Mouse (Mus musculus): ENCODE results near the gene Arl10. TPM values are rescaled to one million over a fixed set of nuclear protein-coding genes. Genes with fewer than 3 reads are reported as not detected.

Gene Arl10
- total RNA-seq (2021), result 10 to 100 TPM in 1 of 2 experiments, 1 to 10 TPM in 1; 9.6 to 11.3 TPM

DNA sequence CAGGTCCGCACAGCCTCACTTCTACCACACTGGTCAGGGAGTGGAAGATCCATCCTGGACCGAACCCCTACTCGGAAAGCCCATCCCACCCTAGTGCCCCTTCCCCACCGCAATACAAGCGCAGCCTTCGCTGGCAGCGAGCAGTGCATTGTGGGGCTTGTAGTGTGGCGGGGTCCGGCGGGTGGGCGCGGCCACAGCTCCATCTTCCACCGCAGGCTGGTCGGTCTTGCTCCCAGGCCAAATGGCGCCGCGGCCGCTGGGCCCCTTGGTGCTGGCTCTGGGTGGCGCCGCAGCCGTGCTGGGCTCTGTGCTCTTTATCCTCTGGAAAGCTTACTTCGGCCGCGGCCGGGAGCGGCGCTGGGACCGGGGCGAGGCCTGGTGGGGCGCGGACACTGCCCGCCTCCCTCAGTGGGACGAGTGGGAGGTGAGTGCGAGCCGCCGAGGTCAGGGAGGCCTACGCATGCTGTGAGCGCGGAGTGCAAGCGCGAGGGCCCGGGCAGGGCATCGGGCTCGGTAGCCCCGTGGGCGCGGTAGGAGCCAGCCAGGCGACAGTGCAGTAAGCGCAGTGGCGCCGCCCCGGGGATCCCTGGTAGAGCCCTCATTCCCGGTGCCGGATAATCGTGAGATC lies at the start of gene Arl10:
TSS of gene Arl10 (plus strand) at position 162 of the 628 bp plus-strand sequence.
- intact Hi-C loops (cut with DNase I), result loop anchor here (5.0 kb wide), 1 partner anchor 47 kb away; the partner anchor contains the start of gene Faf2
- peak; percentile 84 to 86 for DNase-seq

DNA sequence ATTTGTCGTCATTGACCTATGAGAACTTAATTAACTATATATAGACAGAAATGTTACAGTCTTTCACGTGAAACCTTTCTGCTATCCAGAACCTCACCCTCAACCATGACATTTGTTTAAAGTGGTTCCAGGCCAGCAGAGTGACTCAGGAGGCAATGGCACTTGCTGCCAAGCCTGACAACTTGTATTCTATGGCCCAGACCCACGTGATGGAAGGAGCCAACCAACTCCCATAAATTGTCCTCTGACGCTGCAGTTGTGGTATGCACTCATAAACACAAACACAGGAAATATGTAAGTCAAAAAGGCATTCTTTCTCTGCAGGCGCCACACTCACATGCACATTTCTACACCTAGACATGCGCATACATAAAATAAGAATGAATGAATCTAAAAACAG lies 47.7 kb upstream of the Arl10 start:
- DNase-seq, result no peak
- intact Hi-C loops (cut with DNase I), result no loop called here

DNA sequence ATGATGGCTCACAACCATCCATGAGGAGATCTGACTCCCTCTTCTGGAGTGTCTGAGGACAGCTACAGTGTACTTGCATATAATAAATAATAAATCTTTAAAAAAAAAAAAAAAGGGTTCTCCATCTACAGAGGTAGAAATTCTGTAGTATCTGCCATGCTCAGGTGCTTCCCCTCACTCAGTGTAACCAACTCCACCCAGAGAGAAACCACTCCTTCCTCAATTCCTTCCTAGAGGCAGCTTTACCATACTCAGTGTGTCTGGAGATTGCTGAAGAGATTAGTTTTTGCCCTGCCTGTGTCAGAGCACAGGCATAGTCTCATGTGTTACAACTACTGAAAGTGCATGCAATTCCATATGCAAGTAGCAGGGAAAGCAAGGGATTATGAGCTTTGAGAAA lies 42.7 kb upstream of the Arl10 start:
- no peak for DNase-seq
- intact Hi-C loops (cut with DNase I), result no loop called here

DNA sequence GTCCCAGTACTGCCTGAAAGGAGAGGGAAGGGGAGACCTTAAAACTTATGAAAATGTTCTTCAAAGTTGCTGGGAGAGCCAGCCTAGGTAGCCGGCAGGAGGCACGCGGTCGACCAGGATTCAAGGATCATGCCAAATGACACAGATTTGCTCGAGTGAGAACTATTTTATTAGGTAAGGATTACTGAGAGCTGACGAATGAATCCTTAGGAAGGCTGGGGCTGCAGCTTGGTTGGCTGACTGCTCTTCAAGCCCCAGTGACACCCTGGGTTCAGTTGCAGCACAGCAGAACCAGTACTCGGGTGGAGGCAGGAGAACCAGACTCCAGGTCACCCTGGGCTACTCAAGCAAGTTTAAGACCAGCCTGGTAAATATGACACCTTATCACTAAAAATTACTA lies 26.8 kb upstream of the Arl10 start:
- intact Hi-C loops (cut with DNase I), result no loop called here
- DNase-seq, result no peak

DNA sequence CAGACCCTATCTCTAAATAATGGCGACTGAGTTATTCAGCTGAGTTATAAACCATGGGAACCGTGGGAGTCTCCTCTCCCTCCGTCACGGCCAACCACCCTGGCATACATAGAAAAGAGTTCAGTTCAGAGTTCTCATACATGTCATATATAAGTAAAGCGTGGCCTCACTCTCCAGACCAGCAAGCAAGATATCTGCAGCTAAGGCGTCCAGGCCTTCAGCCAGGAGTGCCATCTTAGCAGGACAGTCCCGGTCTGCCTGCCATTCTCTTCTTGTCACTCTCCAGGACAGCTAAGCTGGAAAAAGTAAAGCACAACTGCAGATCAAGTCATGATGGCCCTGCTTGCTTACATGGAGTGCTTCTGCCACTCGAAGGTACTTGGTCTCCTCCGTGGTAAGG lies 18.6 kb upstream of the Arl10 start:
- intact Hi-C loops (cut with DNase I), result no loop called here
- no peak for DNase-seq

DNA sequence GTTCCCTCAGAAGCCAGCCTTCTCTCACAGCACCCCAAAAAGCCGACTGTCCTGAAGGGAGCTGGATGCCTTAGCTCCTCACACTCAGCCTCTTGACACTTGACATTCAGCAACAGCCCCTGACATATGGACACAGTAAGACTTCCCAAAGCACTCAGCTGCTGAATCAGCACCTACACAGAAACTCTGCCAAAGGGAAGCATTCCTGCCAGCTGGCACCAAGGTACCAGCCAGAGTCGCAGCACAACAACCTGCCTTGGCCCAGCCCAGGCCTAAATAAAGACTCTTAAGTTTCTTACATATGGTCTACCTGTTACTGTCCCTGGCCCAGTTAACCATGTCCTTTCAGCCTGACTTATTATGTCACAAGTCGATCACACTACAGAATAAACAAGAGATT lies 18.0 kb upstream of the Arl10 start:
- intact Hi-C loops (cut with DNase I), result no loop called here
- peak; percentile 77 to 81 for DNase-seq

DNA sequence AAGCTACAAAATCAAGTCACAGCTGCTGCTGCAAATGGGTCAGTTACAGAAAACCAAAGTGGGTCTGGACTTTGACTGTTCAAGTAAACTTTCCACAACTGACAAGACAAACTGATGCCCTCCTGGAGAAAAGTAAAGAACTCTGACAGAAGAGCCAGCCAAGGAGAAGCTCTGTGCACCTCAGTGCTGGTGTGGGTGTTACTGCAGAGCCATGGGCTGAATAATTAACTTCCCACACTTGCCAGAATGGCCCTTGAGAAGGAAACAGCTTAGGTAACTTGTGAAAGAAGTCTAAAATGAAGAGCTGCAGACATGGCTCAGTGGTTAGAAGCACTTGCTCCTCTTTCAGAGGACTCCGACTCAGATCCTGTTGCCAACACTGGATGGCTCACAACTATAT lies 17.2 kb upstream of the Arl10 start:
- DNase-seq, result no peak
- intact Hi-C loops (cut with DNase I), result no loop called here

DNA sequence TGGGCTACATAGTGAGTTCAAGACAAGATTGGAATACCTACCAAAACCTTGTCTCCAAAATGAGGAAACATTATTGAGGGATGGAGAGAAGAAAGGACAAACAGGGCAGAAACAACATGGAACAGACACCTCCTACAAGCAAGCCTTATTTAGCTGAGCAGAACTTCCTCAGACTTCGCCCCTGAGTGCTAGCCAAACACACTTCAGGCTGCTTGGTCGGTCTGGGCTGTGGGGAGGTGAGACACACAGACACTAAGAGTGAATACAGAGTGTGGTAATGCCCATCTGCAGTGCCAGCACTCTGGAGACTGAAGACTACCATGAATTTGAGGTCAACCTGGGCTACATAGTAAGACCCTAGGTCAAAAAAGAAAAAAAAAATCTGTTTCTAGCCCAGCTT lies 15.2 kb upstream of the Arl10 start:
- DNase-seq, result no peak
- intact Hi-C loops (cut with DNase I), result loop anchor here (5.0 kb wide), 1 partner anchor 92 kb away; the partner anchor contains the start of gene Thoc3

DNA sequence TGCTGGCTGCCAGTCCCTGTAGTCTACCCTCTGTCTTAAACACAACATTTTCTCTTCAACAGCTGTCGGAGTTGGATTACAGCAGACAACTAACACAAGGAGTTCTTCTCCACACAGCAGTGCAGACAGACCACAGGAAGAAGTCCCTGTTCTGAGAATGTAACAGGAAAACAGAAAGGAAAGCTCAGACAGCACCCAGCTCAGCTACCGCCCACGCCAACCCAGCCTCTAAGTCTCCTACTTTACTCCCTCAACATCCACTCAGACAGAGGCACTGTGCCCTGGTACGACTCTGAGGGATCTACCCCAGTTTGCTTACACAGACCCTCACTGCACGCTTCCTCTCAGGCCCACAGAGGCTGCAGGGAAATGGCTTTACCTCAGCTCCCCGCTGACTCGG lies 14.2 kb upstream of the Arl10 start:
- intact Hi-C loops (cut with DNase I), result loop anchor here (5.0 kb wide), 1 partner anchor 93 kb away; the partner anchor contains the start of gene Thoc3

DNA sequence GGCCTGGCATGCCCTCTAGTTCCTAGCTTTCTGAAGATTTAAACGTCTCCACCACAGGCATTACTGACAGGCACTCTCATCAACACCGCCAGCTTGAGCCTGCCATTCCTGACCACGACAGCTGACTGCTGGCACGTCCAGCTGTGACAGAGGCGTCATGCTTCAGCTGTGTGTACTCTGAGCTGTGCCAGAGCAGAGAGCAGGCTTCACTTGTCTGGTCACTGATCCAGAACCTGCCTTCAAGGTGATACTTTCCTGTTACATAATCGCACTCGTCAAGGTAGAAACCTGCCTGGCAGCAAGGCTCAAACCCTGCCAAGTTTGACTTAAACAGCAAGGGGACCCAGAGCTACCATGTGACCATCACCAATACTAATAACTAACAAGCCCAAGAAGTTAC lies 12.3 kb upstream of the Arl10 start:
- no peak for DNase-seq
- intact Hi-C loops (cut with DNase I), result loop anchor here (5.0 kb wide), 1 partner anchor 95 kb away; the partner anchor contains the start of gene Thoc3

More for the DNA sequence above, 14.2 kb upstream of the Arl10 start:
- no peak for DNase-seq

DNA sequence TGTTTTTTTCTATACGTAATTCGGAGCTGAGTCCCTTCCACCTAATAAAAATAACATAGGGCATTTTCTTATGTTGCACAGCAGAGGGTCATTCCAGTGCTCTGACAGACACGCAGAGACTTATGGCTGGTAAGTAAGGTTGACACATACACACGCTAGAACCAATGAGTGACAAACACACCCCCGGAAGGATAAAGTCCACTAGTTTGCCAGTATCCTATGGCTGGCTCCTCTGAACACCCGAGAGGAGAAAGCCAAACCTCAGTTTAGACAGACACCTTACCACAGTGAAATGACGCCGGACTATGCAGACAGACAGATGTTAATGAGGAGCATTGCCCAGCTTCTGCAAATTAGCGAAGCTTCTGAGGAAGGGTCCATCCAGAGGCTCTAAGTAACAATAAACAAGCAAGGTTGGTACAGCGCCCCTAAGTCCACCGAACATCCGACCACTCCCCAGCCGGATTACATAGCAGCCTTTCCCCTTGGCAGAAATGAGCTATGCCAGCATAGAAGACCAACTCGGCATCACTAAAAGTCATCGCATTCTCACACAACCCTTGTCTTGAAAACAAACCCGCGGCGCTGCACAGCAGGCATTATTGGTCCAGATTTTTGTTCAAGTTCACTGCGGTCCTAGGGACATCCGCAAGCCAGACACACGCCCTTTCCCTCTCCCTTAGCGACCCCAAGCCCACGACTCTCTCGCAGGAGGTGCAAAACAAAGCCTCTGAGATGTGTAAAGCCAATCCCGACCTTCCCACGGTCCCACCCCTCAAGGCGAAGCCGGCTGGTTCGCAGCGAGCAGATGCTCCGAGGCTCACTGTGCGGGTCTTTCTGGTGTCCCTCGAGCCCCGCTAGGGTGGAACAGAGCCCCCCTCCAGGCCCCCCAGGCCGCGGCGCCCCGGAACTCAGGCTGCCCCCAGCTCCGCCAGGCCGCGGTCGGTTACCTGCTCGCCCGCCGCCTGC lies 10.3 kb upstream of the Arl10 start:
- no peak for DNase-seq
- intact Hi-C loops (cut with DNase I), result loop anchor here (2.0 to 5.0 kb wide), 2 partner anchors 56 to 97 kb away; partner anchors contain the start of genes Faf2 and Thoc3

DNA sequence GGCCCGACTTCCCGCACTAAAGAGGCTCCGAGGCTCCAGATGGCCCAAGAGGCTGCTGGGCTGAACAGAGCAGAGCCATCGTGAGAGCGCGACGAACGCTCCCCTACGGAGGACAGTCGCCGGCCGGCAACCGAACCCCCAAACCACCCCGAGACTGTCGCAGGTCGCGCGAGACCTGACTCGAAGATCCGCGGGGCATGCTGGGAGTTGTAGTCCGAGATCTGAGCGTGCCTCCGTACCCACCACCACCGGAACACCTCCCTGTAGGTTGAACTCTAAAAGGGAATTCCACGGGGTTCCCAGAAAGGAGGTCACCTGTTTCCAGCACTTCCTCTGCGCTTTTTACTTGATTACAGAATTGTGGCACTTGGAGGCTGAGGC lies 9.6 kb upstream of the Arl10 start, which contains the start of gene 4833439L19Rik:
TSS of gene 4833439L19Rik (minus strand) at position 235 of the 381 bp plus-strand sequence.
- DNase-seq, result peak; percentile 96 to 97
- intact Hi-C loops (cut with DNase I), result loop anchor here (2.0 kb wide), 1 partner anchor 56 kb away; the partner anchor contains the start of gene Faf2

DNA sequence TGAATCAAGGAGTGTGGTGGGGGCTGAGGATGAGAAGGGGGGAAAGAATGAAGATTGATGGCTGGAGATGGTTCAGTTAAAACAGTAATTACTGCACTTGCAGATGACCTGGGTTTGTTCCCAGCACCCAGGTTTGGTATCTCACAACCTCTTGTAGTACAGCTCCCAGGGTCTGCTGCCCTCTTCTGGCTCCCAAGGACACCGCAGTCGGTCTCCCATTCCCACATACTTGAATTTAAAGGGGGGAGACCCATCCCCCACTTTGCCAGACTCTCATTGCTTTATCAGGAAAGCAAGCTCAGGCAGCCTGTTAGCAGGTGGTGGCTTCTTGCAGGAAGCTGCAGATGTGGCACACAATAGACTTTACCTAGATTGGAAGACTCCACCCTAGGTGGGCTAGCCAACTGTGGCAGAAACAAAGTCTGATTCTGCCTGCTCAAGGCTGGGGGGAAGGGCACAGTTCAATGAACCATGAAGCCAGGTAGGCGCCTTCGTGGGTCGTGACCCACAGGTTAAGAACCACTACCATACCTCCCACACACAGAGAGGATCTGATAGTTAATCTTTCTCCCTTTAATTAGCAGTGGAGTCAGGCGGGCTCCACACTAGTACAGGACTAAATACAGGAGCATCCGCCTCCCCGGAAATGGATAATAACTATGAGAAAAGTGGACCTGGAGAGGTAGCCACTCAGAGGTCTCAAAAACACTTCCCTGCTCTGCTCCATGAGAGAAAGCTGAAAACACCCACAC lies 9.0 kb upstream of the Arl10 start:
- DNase-seq, result peak in 1 of 2 experiments; percentile 57
- intact Hi-C loops (cut with DNase I), result loop anchor here (2.0 kb wide), 1 partner anchor 55 kb away; the partner anchor contains the start of gene Faf2

DNA sequence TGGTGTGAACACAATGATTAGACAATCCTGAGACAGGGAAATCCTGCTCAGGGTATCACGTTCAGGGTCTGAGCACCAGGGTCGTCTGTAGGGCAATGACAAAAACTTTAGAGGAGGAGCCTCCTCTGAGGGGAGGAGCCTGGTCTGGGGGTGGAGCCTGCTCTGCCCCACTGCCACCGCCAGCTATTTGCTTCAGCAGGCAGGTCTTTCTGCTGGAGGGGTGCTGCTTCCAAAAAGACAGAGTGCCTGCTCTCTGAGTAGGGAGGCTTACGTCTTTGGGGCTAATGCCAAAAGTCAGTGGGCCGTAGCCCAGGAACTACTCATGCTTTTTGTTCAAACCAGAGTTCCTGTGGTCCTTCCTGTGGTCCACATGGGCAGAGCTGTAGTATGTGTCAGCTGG lies 6.4 kb upstream of the Arl10 start:
- DNase-seq, result no peak
- intact Hi-C loops (cut with DNase I), result no loop called here

DNA sequence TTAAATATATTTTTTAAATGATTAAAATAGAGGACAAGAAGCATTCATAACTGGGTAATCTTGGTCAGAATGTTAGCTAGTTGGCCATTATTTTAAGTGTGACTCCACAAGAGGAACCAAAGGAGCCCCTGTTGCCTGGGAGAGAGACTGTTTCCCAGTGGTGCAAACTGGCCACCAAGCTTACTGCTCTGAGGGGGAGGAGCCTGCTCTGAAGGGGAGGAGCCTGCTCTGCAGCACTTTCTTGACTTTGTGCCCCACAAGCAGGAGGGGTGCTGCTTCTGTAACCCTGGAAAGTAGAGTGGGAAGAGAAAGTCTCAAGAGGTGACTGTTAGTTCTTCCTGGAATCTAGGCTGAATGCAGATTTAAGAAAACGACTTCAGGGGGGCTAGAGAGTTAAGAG lies 5.5 kb upstream of the Arl10 start:
- DNase-seq, result no peak
- intact Hi-C loops (cut with DNase I), result no loop called here

DNA sequence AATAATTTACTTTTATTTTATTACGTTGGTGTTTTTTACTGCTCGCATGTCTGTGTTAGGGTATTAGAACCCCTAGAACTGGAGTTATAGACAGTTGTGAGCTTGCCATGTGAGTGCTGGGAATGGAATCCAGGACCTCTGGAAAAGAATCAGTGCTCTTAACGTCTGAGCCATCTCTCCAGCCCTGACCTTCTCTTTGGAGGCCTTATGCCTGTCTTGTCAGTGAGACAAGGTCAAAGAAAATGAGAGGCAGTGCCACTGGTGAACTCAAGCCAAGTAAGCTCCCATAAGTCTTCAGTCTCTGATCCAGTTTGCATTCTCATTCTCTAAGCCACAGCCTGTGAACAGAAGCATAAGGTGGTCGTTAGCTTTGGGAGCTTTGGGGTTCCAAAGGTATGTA lies 4.1 kb upstream of the Arl10 start:
- intact Hi-C loops (cut with DNase I), result no loop called here
- no peak for DNase-seq

DNA sequence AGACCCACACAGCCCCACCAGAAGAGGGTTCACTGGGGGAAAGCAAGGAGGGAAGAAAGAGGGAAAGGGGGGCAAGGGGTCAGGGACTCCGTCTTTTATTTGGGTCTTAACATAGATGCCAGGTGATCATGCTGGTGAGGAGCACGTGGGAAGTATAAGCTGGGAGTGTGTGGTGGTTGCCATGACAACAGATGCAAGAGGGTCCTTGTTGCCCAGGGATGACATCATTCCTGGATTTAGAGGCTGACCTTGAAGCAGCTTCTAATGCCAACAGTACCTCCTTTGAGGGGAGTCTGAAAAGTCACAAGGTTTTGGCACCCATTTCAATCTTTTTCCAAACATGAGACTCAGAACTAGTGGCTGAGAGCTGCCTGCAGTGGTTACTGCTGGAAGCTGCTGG lies 3.2 kb upstream of the Arl10 start:
- no peak for DNase-seq
- intact Hi-C loops (cut with DNase I), result no loop called here

DNA sequence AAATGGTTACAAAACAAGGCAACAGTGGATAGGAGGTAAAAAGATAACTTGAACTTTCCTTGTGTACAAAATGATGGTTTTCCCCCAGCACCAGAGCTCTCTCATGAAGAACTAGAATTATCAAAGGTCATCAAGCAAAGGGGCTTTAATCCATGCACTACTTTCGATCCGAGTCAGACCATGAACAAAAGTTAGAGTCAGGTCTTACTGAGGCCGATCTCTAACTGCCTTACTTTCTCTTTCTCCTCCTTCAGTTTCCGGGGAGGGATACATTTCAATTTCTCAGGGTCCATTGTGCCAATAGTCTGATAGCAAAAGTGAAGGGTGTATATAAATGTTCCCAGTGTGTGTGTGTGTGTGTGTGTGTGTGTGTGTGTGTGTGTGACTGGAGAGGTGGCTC lies 2.2 kb upstream of the Arl10 start:
- no peak for DNase-seq
- intact Hi-C loops (cut with DNase I), result no loop called here

DNA sequence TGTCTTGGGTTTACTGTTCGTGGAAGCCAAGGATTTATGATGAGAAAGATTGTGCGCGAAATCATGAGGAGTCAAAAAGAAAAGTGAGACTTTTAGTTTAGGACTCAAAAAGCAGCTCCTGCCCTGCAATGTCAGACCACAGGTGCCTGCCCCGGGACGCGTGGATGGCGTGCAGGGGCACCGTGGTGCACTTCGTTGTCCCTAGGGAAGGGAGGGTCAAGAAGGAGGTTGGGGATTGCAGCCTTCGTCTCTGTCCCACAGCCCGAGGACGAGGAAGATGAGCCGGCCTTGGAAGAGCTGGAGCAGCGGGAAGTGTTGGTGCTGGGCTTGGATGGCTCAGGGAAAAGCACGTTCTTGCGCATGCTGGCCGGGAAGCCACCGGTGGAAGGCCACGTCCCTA lies 674 bp downstream of the Arl10 start:
- DNase-seq, result no peak
- intact Hi-C loops (cut with DNase I), result loop anchor here (5.0 kb wide), 1 partner anchor 47 kb away; the partner anchor contains the start of gene Faf2

Data from heart, postnatal 10 days (tissue).